Mouse (Mus musculus) limb, embryonic 14.5 days (tissue): ENCODE results near the gene Otop3. TPM values are rescaled to one million over a fixed set of nuclear protein-coding genes. Genes with fewer than 3 reads are reported as not detected.

Experiments
- ATAC-seq: fragments of 200-750 bp; cut with Nextera tagmentation; 2 replicates; pipeline ENCODE4 v1.8.0; 2017; ENCODE audit warnings: low read depth, moderate number of reproducible peaks, moderate TSS enrichment; ENCODE audit not compliant: low FRiP score
- DNase-seq: peaks from one replicate; pipeline ENCODE4 v3.0.0-alpha.2; 2015; ENCODE audit warnings: low spot score
- H3K27ac ChIP-seq: fragments of 300-500 bp; sonication (generic); replicated peaks from 2 replicates; pipeline ENCODE4 v1.5.1; 2014; ENCODE audit warnings: low read depth, mild to moderate bottlenecking, low read length, moderate library complexity, mixed read lengths
- H3K27me3 ChIP-seq: fragments of 300-500 bp; sonication (generic); 2 replicates; pipeline ENCODE4 v1.6.1; 2014; ENCODE audit warnings: low read length, mixed read lengths; ENCODE audit not compliant: control insufficient read depth, insufficient read depth
- H3K36me3 ChIP-seq: fragments of 300-500 bp; sonication (generic); 2 replicates; pipeline ENCODE4 v1.6.1; 2014; ENCODE audit warnings: mild to moderate bottlenecking, low read length, moderate library complexity, mixed read lengths; ENCODE audit not compliant: control insufficient read depth, insufficient read depth
- H3K4me1 ChIP-seq: fragments of 300-500 bp; sonication (generic); 2 replicates; pipeline ENCODE4 v1.6.1; 2014; ENCODE audit warnings: antibody characterized with exemption, low read length, mixed read lengths; ENCODE audit not compliant: control insufficient read depth, insufficient read depth
- H3K4me2 ChIP-seq: fragments of 300-500 bp; sonication (generic); replicated peaks from 2 replicates; pipeline ENCODE4 v1.6.1; 2014; ENCODE audit warnings: low read depth, mild to moderate bottlenecking, low read length, moderate library complexity; ENCODE audit not compliant: severe bottlenecking
- H3K4me3 ChIP-seq: fragments of 300-500 bp; sonication (generic); replicated peaks from 2 replicates; pipeline ENCODE4 v1.5.1; 2014; ENCODE audit warnings: low read length
- H3K9ac ChIP-seq: fragments of 300-500 bp; sonication (generic); 2 replicates; pipeline ENCODE4 v1.6.1; 2014; ENCODE audit warnings: mild to moderate bottlenecking, low read depth, low read length, moderate library complexity; ENCODE audit not compliant: severe bottlenecking
- H3K9me3 ChIP-seq: fragments of 300-500 bp; sonication (generic); 2 replicates; pipeline ENCODE4 v1.6.1; 2016; ENCODE audit warnings: low read length; ENCODE audit not compliant: control insufficient read depth
- POLR2A ChIP-seq: fragments of 200-500 bp; IDR thresholded peaks from 2 replicates; pipeline ENCODE4 v1.8.0; 2012; ENCODE audit warnings: inconsistent platforms, mild to moderate bottlenecking, moderate library complexity, borderline replicate concordance; ENCODE audit not compliant: insufficient read depth, insufficient read length; ENCODE audit errors: extremely low read depth
- WGBS: fragments of 180-500 bp; shearing (Covaris S2); extraction: QIAGEN DNeasy Blood & Tissue Kit; methylation state at CpG from one replicate; pipeline ENCODE4 v1.1.7; 2014; 5-methylcytosine and 5-hydroxymethylcytosine counted together
- polyA plus RNA-seq, 2 experiments: library from polyadenylated mRNA; depleted of rRNA in 1 of 2; stranded (reverse) in 1 of 2; unstranded in 1 of 2; fragments of >200 nt; fragmentation: Nextera tagmentation in 1 of 2; extraction: Ambion mirVana in 1 of 2; gene quantifications; 2 replicates each; pipeline versions ENCODE4 v1.2.1 to v1.2.3; 2012 to 2014

The Otop3 gene
- polyA plus RNA-seq, 2 experiments: not detected

DNA sequence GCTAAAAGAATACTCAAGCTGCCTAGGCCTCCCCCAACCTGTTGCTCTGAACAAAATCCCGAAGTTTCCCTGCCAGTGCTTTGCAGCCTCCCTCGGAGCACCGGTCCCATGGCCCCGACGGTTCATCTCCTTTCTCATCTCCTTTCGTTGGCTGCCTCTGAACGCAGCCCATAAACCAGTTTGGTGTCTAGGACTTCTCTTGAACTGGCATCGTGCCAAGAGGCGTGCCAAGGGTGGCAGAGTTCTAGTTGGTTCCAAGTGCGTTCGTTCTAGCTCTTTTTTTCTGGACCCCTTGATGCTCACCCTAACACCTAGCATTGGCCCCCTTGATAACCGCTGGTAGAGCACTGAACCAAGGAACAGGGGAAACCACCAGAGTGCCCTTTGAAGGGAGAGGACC, 692 bp downstream of the Otop3 start:
- H3K27me3 ChIP-seq: peaks cover 32% of the 10 kb centered on the region
- ATAC-seq (no peak), DNase-seq (no peak)
- H3K4me1 ChIP-seq: peaks cover 3% of the 10 kb centered on the region; the same call in 1 of the 2 replicates
- WGBS: 55% methylated on average over 12 of the region's 12 CpGs
- H3K9ac ChIP-seq: no peak overlapping the region
- H3K4me2 ChIP-seq: no peak overlapping the region
- no peak overlapping the region for H3K27ac ChIP-seq
- no peak overlapping the region for H3K4me3 ChIP-seq
- no peaks in the 10 kb centered on the region for H3K36me3 ChIP-seq
- TF ChIP-seq POLR2A: no peak
- H3K9me3 ChIP-seq: no peaks in the 10 kb centered on the region

DNA sequence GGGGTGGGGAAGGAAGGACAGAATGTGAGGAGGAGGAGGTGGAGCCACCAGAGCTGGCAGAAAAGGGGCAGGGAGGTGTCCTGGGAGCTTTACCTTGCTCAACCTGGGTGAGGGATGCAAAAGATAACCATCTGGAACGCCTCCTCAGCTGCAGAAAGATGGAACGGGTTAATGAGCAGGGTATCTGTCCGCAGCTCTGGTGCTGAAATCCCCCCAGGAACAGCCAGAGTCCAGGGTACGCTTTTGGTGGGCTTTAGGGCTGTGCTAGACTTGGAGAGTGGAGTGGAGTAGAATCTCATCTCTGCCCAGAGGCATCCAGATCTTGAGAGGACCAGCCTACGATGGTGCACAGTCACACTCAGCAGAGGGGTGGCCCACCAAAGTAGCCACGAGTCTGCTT, 1.6 kb downstream of the Otop3 start:
- H3K9ac ChIP-seq: no peak overlapping the region
- H3K27ac ChIP-seq: no peak overlapping the region
- H3K4me1 ChIP-seq: peaks cover 3% of the 10 kb centered on the region; the same call in 1 of the 2 replicates
- H3K27me3 ChIP-seq: peaks cover 32% of the 10 kb centered on the region
- no peaks in the 10 kb centered on the region for H3K9me3 ChIP-seq
- WGBS: 11% methylated on average over 6 of the region's 6 CpGs
- ATAC-seq (no peak), DNase-seq (peak; percentile 33)
- H3K4me3 ChIP-seq: no peak overlapping the region
- H3K36me3 ChIP-seq: no peaks in the 10 kb centered on the region
- no peak for TF ChIP-seq POLR2A
- no peak overlapping the region for H3K4me2 ChIP-seq

DNA sequence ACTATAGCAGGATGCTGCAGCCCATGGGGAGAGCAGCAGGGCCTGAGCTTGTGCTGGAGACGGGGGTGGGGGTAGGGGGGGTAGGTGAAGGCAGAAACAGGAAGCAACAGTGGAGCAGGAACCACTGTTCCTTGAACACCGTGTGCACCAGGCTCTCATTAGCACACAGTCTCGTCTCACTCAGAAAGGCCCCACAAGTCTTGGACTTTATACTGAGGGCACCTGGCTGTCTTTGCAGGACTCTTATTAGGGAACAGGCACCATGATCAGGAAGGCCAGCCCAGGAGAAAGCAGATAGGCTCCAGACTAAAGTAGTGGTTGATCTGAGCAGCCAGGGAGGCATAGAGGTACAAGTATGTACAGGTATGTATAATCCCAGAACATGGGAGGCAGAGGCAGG, 2.8 kb downstream of the Otop3 start:
- WGBS: 40% methylated on average over 3 of the region's 3 CpGs
- no peak for DNase-seq
- H3K36me3 ChIP-seq: no peaks in the 10 kb centered on the region
- no peak overlapping the region for H3K27ac ChIP-seq
- no peak for ATAC-seq
- TF ChIP-seq POLR2A: no peak
- peaks cover 3% of the 10 kb centered on the region; the same call in 1 of the 2 replicates for H3K4me1 ChIP-seq
- H3K27me3 ChIP-seq: peaks cover 32% of the 10 kb centered on the region
- no peak overlapping the region for H3K4me2 ChIP-seq
- H3K4me3 ChIP-seq: no peak overlapping the region
- H3K9me3 ChIP-seq: no peaks in the 10 kb centered on the region
- H3K9ac ChIP-seq: no peak overlapping the region

DNA sequence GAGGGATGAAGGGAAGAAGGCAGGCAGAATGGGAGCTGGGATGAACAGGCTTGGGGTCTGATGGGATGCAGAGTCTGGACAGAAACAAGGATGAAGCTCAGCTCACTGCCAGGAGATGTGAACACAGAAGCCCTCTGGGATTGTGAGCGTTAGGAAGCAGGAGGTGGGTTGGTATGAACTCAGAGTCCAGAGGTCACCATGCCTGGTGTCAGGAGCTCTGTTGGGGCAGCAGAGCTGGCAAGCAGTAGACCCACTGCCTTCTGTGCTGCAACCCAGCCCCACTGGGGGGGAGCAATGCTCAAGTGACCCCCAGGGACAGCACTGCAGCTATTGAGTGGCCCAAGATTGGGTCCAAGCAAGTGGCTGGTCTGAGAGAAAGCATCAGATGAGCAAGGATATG, 3.3 kb downstream of the Otop3 start:
- ATAC-seq: no peak
- peaks cover 28% of the 10 kb centered on the region for H3K27me3 ChIP-seq
- DNase-seq: no peak
- no peak for TF ChIP-seq POLR2A
- H3K27ac ChIP-seq: no peak overlapping the region
- H3K36me3 ChIP-seq: no peaks in the 10 kb centered on the region
- H3K9ac ChIP-seq: no peak overlapping the region
- no peak overlapping the region for H3K4me2 ChIP-seq
- no peak overlapping the region for H3K4me3 ChIP-seq
- peaks cover 3% of the 10 kb centered on the region; the same call in 1 of the 2 replicates for H3K4me1 ChIP-seq
- H3K9me3 ChIP-seq: no peaks in the 10 kb centered on the region
- 75% methylated on average over 1 of the region's 1 CpGs for whole genome bisulfite sequencing

DNA sequence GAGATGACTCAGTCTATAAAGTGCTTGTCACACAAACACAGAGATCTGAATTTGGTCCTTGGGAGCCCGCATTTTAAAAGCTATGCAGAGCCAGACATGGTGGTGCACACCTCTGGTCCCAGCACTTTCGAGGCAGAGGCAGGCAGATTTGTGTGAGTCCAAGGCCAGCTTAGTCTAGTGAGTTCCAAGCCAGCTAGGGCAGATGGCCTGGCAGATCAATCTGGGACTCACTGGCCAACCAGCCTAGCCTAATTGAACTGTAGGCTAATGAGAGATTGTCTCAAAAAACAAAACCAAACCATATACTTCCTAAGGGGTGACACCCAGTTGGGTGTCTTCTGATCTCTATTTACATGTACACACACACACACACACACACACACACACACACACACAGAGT, 6.7 kb downstream of the Otop3 start:
- Histone ChIP-seq H3K9me3 (no peaks in the 10 kb centered on the region), H3K9ac (no peak overlapping the region), H3K36me3 (no peaks in the 10 kb centered on the region), H3K27ac (no peak overlapping the region), H3K4me3 (no peak overlapping the region), H3K4me2 (no peak overlapping the region), H3K4me1 (peaks cover 14% of the 10 kb centered on the region), H3K27me3 (peaks cover 6% of the 10 kb centered on the region)
- 80% methylated on average over 2 of the region's 2 CpGs for WGBS
- TF ChIP-seq POLR2A: no peak
- ATAC-seq (no peak), DNase-seq (no peak)

DNA sequence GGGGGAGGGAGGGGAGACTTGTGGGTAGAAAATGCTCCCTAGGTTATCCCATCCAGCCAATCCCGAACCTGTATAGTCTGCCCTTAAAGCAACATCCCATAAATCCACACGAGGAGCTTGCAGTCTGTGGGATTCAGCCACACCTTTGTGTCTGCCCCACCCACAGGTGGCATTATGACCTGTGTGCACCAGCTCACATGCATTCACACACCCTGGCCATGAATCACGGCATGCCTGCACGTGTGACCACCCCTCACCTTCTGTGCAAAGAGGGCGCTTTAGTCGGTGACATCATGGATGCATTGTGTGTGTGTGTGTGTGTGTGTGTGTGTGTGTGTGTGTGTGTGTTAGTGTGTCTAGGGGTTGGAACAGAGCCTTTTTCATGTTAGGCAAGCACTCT, 7.3 kb downstream of the Otop3 start:
- no peak overlapping the region for H3K27ac ChIP-seq
- no peak for TF ChIP-seq POLR2A
- no peaks in the 10 kb centered on the region for H3K27me3 ChIP-seq
- ATAC-seq (no peak), DNase-seq (no peak)
- H3K9me3 ChIP-seq: no peaks in the 10 kb centered on the region
- H3K36me3 ChIP-seq: no peaks in the 10 kb centered on the region
- H3K4me2 ChIP-seq: no peak overlapping the region
- no peak overlapping the region for H3K4me3 ChIP-seq
- H3K9ac ChIP-seq: no peak overlapping the region
- H3K4me1 ChIP-seq: peaks cover 20% of the 10 kb centered on the region
- WGBS: 68% methylated on average over 6 of the region's 6 CpGs
